Mouse (Mus musculus) natural killer cell, adult 2 months (primary cell): ENCODE results near the gene Fsip2.

Experiments used
- DNase-seq, 2 experiments: peaks; one replicate each; pipeline ENCODE4 v3.0.0; 2022; ENCODE audit warnings: low spot score in 2 of 2

The Fsip2 gene

DNA sequence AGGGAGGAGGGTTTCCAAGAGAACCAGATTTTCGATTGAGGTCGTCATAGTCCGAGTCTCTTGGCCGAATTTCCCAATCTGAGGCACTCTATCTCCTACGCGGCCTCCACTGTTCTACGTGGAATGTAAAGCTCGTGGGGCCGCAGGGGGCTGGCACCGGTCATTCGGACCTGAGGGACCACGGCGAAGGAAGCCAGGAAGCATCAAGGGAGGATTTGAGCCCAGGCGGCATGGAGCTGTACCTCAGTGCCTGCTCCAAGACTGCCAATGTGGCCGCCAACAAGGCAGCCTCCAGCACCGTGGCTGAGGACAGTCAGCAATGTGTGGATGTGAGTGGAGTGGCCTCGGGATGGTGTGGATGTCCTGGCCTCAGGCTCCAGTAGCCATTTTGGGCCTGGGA is at the start of gene Fsip2:
Fsip2 (plus strand) TSS at position 163 of the 400 bp plus-strand sequence.
- no peak for DNase-seq

- DNase-seq: no peak
Observed at GRCm38 (mm10) chr2:82963443-82963842, 20.0 kb downstream of the Fsip2 start.

GRCm38 (mm10) chr2:83025853-83026252 is 82.4 kb downstream of the Fsip2 start:
- DNase-seq: no peak

- DNase-seq: no peak
Observed at GRCm38 (mm10) chr2:83052914-83053690, 109.7 kb downstream of the Fsip2 start.
